Mouse (Mus musculus) kidney, embryonic 15.5 days (tissue): Measurements from ENCODE around the gene Gm29110. TPM values are rescaled to one million over a fixed set of nuclear protein-coding genes. Genes with fewer than 3 reads are reported as not detected.
"Not testable (repeated sequence)": the region's sequence is repeated elsewhere in the genome, so short reads cannot be mapped to it uniquely, and the experiment has no call there.

Experiments
- ATAC-seq: fragments of 200-750 bp; cut with Nextera tagmentation; replicated peaks from 2 replicates; pipeline ENCODE4 v1.8.0; 2017; ENCODE audit warnings: moderate TSS enrichment; ENCODE audit not compliant: low FRiP score
- H3K27ac ChIP-seq: fragments of 300-500 bp; sonication (generic); 2 replicates; pipeline ENCODE4 v1.5.1; 2015; ENCODE audit warnings: mild to moderate bottlenecking, inconsistent platforms
- H3K27me3 ChIP-seq: fragments of 300-500 bp; sonication (generic); 2 replicates; pipeline ENCODE4 v1.6.1; 2015; ENCODE audit warnings: inconsistent platforms
- H3K36me3 ChIP-seq: fragments of 300-500 bp; sonication (generic); 2 replicates; pipeline ENCODE4 v1.6.1; 2015; ENCODE audit warnings: inconsistent platforms
- H3K4me1 ChIP-seq: fragments of 300-500 bp; sonication (generic); 2 replicates; pipeline ENCODE4 v1.6.1; 2015; ENCODE audit warnings: inconsistent platforms
- H3K4me2 ChIP-seq: fragments of 300-500 bp; sonication (generic); 2 replicates; pipeline ENCODE4 v1.6.1; 2015; ENCODE audit warnings: moderate library complexity, mild to moderate bottlenecking, inconsistent platforms
- H3K4me3 ChIP-seq: fragments of 300-500 bp; sonication (generic); replicated peaks from 2 replicates; pipeline ENCODE4 v1.5.1; 2015; ENCODE audit warnings: mild to moderate bottlenecking, inconsistent platforms
- H3K9ac ChIP-seq: fragments of 300-500 bp; sonication (generic); 2 replicates; pipeline ENCODE4 v1.6.1; 2015; ENCODE audit warnings: mild to moderate bottlenecking, inconsistent platforms
- H3K9me3 ChIP-seq: fragments of 300-500 bp; sonication (generic); replicated peaks from 2 replicates; pipeline ENCODE4 v1.6.1; 2016; ENCODE audit warnings: inconsistent platforms
- WGBS: fragments of 180-500 bp; shearing (Covaris S2); methylation state at CpG from one replicate; pipeline ENCODE4 v1.1.7; 2015; ENCODE audit warnings: mixed read lengths; 5-methylcytosine and 5-hydroxymethylcytosine counted together
- polyA plus RNA-seq: library from polyadenylated mRNA; unstranded; fragments of >200 nt; fragmentation: Nextera tagmentation; extraction: Ambion mirVana; gene quantifications from 2 replicates; pipeline ENCODE4 v1.2.1, GENCODE M21; 2015

Gene Gm29110
- polyA plus RNA-seq: not detected in 2 replicates

DNA sequence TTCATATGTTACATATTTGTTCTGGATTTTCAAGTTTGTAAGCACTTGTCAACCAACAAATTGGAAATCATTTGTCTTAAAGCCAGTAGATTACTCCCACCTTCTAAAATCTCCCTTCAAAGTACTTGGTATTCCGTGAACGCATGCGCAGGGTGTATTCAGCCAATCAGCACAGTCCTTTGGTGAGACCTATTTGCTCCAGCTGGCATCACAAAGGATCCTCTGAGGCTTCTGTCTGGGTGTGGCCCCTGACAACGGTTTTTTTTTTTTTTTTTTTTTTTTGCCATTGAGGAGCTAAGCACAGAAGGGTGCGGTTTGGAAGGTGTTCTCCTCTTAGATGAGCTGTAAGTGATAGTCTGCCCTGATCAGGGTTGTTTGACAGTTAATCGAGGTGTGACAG is at the start of gene Gm29110:
TSS of gene Gm29110 (plus strand) at position 301 of the 400 bp plus-strand sequence.
- 86% methylated on average over 4 of the region's 6 CpGs for WGBS
- not testable (repeated sequence) for H3K4me2 ChIP-seq, H3K9me3 ChIP-seq, H3K27ac ChIP-seq, H3K4me3 ChIP-seq, H3K36me3 ChIP-seq, H3K9ac ChIP-seq, H3K27me3 ChIP-seq, ATAC-seq, H3K4me1 ChIP-seq

Other genes with a start within 250 kb of the Gm29110 start
- gene Gm21913, start 153.4 kb downstream of the Gm29110 start, polyA plus RNA-seq: not detected in 2 replicates